Mouse (Mus musculus) lung, adult 2 months (tissue): Measurements from ENCODE around the gene Slc25a13. TPM values are rescaled to one million over a fixed set of nuclear protein-coding genes. Genes with fewer than 3 reads are reported as not detected.
A peak's percentile ranks its signal among the peaks of the same experiment; 100 is the strongest.

Experiments used
- DNase-seq: peaks from one replicate; pipeline ENCODE4 v3.0.0; 2022
- H3K4me1 ChIP-seq: fragments of 200-500 bp; 2 replicates; pipeline ENCODE4 v1.6.1; 2011; ENCODE audit warnings: low read length; ENCODE audit not compliant: control insufficient read depth, insufficient read depth
- H3K4me3 ChIP-seq: fragments of 200-500 bp; replicated peaks from 2 replicates; pipeline ENCODE3; 2011; ENCODE audit warnings: low read depth, mild to moderate bottlenecking, control low read depth, low read length; ENCODE audit errors: extremely low read depth
- CTCF ChIP-seq: fragments of 200-500 bp; IDR thresholded peaks from 2 replicates; pipeline ENCODE4 v1.5.1; 2011; ENCODE audit warnings: mild to moderate bottlenecking, low read length, control low read depth; ENCODE audit not compliant: insufficient read depth
- POLR2A ChIP-seq: fragments of 200-500 bp; IDR thresholded peaks from 2 replicates; pipeline ENCODE4 v1.6.1; 2011; ENCODE audit warnings: low read depth, mild to moderate bottlenecking, control low read depth, low read length, borderline replicate concordance; ENCODE audit errors: extremely low read depth
- WGBS: fragments of 180-500 bp; shearing (Covaris S2); methylation state at CpG from one replicate; pipeline ENCODE4 v1.1.7; 2018; 5-methylcytosine and 5-hydroxymethylcytosine counted together
- polyA plus RNA-seq: library from polyadenylated mRNA; depleted of rRNA; stranded (reverse); fragments of >200 nt; gene quantifications from 2 replicates; pipeline ENCODE4 v1.2.3, GENCODE M21; 2012

The Slc25a13 gene
- polyA plus RNA-seq, 1 experiment: 2.7 TPM

GRCm38 (mm10) chr6:6153426-6153825, 63.5 kb downstream of the Slc25a13 start:
- DNase-seq: no peak
- TF ChIP-seq POLR2A (no peak), CTCF (no peak)
- Histone ChIP-seq H3K4me3 (no peak overlapping the region), H3K4me1 (no peaks in the 10 kb centered on the region; the same call in 1 of the 2 replicates)
- 47% methylated on average over 10 of the region's 10 CpGs for WGBS

- 96% methylated on average over 6 of the region's 6 CpGs for WGBS
- no peak overlapping the region for H3K4me3 ChIP-seq
- TF ChIP-seq POLR2A: no peak
- TF ChIP-seq CTCF: no peak
- DNase-seq: no peak
- H3K4me1 ChIP-seq: no peaks in the 10 kb centered on the region; the same call in 1 of the 2 replicates
Observed at GRCm38 (mm10) chr6:6150811-6151210, 66.2 kb downstream of the Slc25a13 start.

- 26% methylated on average over 2 of the region's 2 CpGs for WGBS
- no peak for DNase-seq
- no peaks in the 10 kb centered on the region; the same call in 1 of the 2 replicates for H3K4me1 ChIP-seq
- no peak overlapping the region for H3K4me3 ChIP-seq
- TF ChIP-seq POLR2A (no peak), CTCF (no peak)
Observed at GRCm38 (mm10) chr6:6149751-6150150, 67.2 kb downstream of the Slc25a13 start.

- no peak overlapping the region for H3K4me3 ChIP-seq
- H3K4me1 ChIP-seq: no peaks in the 10 kb centered on the region; the same call in 1 of the 2 replicates
- TF ChIP-seq CTCF (no peak), POLR2A (no peak)
- DNase-seq: no peak
- WGBS: 74% methylated on average over 3 of the region's 3 CpGs
Observed at GRCm38 (mm10) chr6:6149329-6149728, 67.6 kb downstream of the Slc25a13 start.

DNA sequence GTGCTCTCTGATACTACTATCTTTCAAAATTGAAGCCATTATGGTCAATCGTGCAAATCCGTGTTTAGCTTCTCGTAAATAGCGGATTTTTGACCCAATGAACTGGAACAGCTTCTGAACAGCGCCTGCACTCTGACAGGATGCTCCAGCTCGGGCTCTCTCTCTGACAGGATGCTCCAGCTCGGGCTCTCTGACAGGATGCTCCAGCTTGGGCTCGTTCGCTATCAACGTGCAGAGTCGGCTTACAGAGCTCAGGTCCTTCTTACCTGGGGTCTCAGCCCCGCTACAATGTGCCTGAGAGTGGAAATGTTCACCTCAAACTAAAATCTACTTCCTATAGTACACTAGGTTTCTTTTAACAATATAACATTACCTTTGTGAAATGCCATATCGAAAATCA, 71.6 kb downstream of the Slc25a13 start:
- H3K4me1 ChIP-seq: peaks cover 2% of the 10 kb centered on the region; the same call in 1 of the 2 replicates
- H3K4me3 ChIP-seq: no peak overlapping the region
- no peak for DNase-seq
- no peak for TF ChIP-seq CTCF
- no peak for TF ChIP-seq POLR2A
- WGBS: 82% methylated on average over 13 of the region's 13 CpGs

DNA sequence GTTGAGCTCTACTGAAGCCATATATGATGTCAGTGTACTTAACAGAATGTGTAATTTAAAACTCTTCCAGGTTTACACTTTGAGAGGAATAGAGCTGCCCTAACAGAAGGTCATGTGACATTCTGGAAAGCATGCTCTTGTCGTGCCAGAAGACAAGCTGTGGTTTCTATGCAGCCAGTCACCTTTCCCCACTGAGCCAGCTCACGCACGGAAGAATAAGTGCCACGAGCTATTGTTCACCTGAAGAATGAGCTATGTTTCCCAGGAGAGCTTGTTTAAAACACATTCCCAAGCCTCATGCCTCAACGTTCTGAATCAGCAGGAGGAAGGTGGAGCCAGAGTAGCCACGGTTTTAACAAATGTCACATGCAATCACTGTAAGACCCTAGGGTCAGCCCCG, 73.4 kb downstream of the Slc25a13 start:
- no peak overlapping the region for H3K4me3 ChIP-seq
- WGBS: 50% methylated on average over 7 of the region's 7 CpGs
- H3K4me1 ChIP-seq: 0 out of 2 replicates have a peak, but pooled peaks cover 2% of the 10 kb centered on the region
- no peak for DNase-seq
- TF ChIP-seq CTCF (no peak), POLR2A (no peak)

DNA sequence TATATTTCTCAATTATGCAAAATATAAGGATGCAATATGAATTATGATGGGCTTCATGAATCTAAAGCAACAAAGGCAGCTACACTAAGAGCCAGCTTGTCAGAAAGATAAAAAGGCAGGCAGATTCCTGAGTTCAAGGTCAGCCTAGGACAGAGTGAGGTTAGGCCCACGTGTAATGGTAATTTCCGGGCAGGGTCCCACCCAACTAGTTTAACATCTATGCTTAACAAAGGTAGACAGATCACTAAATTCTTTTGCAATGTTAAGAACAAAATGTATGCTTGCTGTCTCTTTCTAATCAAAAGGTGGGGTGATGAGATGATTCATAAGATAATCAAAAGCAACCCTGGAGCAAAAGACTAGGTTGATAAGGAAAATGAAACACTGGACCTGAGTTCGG, 76.6 kb downstream of the Slc25a13 start:
- WGBS: 82% methylated on average over 3 of the region's 3 CpGs
- 0 out of 2 replicates have a peak, but pooled peaks cover 2% of the 10 kb centered on the region for H3K4me1 ChIP-seq
- no peak for DNase-seq
- TF ChIP-seq CTCF (no peak), POLR2A (no peak)
- H3K4me3 ChIP-seq: no peak overlapping the region

- H3K4me3 ChIP-seq: no peak overlapping the region
- H3K4me1 ChIP-seq: 0 out of 2 replicates have a peak, but pooled peaks cover 2% of the 10 kb centered on the region
- TF ChIP-seq POLR2A (no peak), CTCF (no peak)
- WGBS: 86% methylated on average over 5 of the region's 5 CpGs
- DNase-seq: no peak
Observed at GRCm38 (mm10) chr6:6139061-6139460, 77.9 kb downstream of the Slc25a13 start.

DNA sequence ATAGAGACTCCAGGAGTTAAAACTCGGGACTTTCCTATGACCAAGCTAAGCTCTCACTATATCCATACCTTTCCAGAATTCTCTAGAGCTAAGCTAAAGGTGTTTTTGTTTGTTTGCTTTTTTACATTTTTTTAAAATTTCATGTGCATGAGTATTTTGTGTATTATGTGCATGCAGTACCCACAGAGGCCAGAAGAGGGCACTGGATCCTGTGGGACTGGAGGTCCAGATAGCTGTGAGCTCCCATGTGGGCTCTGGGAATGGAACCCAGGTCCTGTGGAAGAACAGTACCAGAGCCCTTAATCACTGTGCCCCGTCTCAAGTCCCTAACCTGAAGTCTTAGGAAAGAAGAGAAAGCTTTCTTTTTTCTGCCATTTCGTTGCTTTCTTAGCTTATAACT, 80.2 kb downstream of the Slc25a13 start:
- Histone ChIP-seq H3K4me1 (no peaks in the 10 kb centered on the region), H3K4me3 (no peak overlapping the region)
- 0 out of 2 replicates have a peak, but pooled peaks have one; percentile 16 for TF ChIP-seq CTCF
- TF ChIP-seq POLR2A: no peak
- no peak for DNase-seq
- WGBS: 92% methylated on average over 3 of the region's 3 CpGs

GRCm38 (mm10) chr6:6134935-6135334, 82.0 kb downstream of the Slc25a13 start:
- TF ChIP-seq CTCF (no peak), POLR2A (no peak)
- no peak for DNase-seq

GRCm38 (mm10) chr6:6133556-6134050, 83.4 kb downstream of the Slc25a13 start:
- no peak overlapping the region for H3K4me3 ChIP-seq
- TF ChIP-seq CTCF (no peak), POLR2A (no peak)
- 93% methylated on average over 8 of the region's 8 CpGs for WGBS
- no peak for DNase-seq
- no peaks in the 10 kb centered on the region for H3K4me1 ChIP-seq

More at GRCm38 (mm10) chr6:6134935-6135334, 82.0 kb downstream of the Slc25a13 start:
- Histone ChIP-seq H3K4me3 (no peak overlapping the region), H3K4me1 (no peaks in the 10 kb centered on the region)
- 84% methylated on average over 4 of the region's 4 CpGs for WGBS
